In genomic region chr5:45406129-45406528, GRCm38 (mm10) we compare ENCODE assay signal across 27 mouse cellular contexts. TPM values are rescaled to one million over a fixed set of nuclear protein-coding genes. Genes with fewer than 3 reads are reported as not detected.
"Had no signal": no experiment of that assay in that cellular context is flagged by ENCODE, and none has a peak within 500 bp of the region (broad histone marks: within the 10 kb centered on the region; RNA-seq: fewer than 3 reads in every experiment).

No protein-coding gene starts in this region.

- H3K27ac ChIP-seq: liver, embryonic 15.5 days; lung, embryonic 15.5 days; macrophage; neural tube, embryonic 13.5 days; neural tube, embryonic 15.5 days had no signal

- H3K4me1 ChIP-seq: liver, embryonic 15.5 days; neural tube, embryonic 13.5 days; neural tube, embryonic 15.5 days had no signal

- DNase-seq: lung, adult 2 months; lung, postnatal 14 days; lung, postnatal 36 days; midbrain, embryonic 14.5 days; retina, postnatal 1 day; right cerebral cortex, adult 18-20 months; right cerebral cortex, postnatal 25 days; right cerebral cortex, postnatal 4 days; spleen, adult 18-20 months; thymus, adult 18-20 months; thymus, postnatal 14 days; thymus, postnatal 36 days had no signal

- H3K9me3 ChIP-seq: liver, embryonic 15.5 days; lung, embryonic 15.5 days; neural tube, embryonic 13.5 days; neural tube, embryonic 15.5 days had no signal

- H3K27me3 ChIP-seq: liver, embryonic 15.5 days; lung, embryonic 15.5 days; neural tube, embryonic 13.5 days had no signal

- H3K9ac ChIP-seq: liver, embryonic 15.5 days; lung, embryonic 15.5 days; neural tube, embryonic 13.5 days; neural tube, embryonic 15.5 days had no signal

- H3K36me3 ChIP-seq: liver, embryonic 15.5 days; lung, embryonic 15.5 days; neural tube, embryonic 13.5 days; neural tube, embryonic 15.5 days had no signal

- ATAC-seq: lung, postnatal 0 days; midbrain, embryonic 16.5 days had no signal

- H3K4me3 ChIP-seq: liver, embryonic 15.5 days; lung, embryonic 15.5 days; myocyte; neural tube, embryonic 13.5 days; neural tube, embryonic 15.5 days had no signal

- H3K4me2 ChIP-seq: liver, embryonic 15.5 days; lung, embryonic 15.5 days; midbrain, embryonic 11.5 days; neural tube, embryonic 13.5 days; neural tube, embryonic 15.5 days had no signal

RNA-seq across cellular contexts. Expression of gene Clrn2, which starts 47.4 kb away (rescaled TPM):
- total RNA-seq: megakaryocyte, adult 5-6 weeks had no signal
- polyA plus RNA-seq: liver, embryonic 15.5 days; lung, adult 2 months; lung, embryonic 15.5 days; lung, postnatal 0 days; macrophage; midbrain, embryonic 14.5 days; myocyte; neural tube, embryonic 11.5 days; neural tube, embryonic 15.5 days; small intestine, adult 2 months; stomach, embryonic 14.5 days; stomach, embryonic 16.5 days; thymus, postnatal 0 days had no signal
